Mouse (Mus musculus) ES-Bruce4 (cell line): ENCODE data around the gene Vmn1r135. TPM values are rescaled to one million over a fixed set of nuclear protein-coding genes. Genes with fewer than 3 reads are reported as not detected.
"Not testable (repeated sequence)": the region's sequence is repeated elsewhere in the genome, so short reads cannot be mapped to it uniquely, and the experiment has no call there.

Experiments used
- H3K27ac ChIP-seq: 2 replicates; pipeline ENCODE4 v1.5.1; 2012; ENCODE audit warnings: low read length, inconsistent platforms; ENCODE audit not compliant: insufficient read depth
- H3K27me3 ChIP-seq: 2 replicates; pipeline ENCODE4 v1.6.1; 2012; ENCODE audit warnings: mild to moderate bottlenecking, low read length, inconsistent platforms; ENCODE audit not compliant: control insufficient read depth, poor library complexity, insufficient read depth, severe bottlenecking
- H3K36me3 ChIP-seq: 2 replicates; pipeline ENCODE4 v1.6.1; 2012; ENCODE audit warnings: inconsistent platforms, mild to moderate bottlenecking, low read length, moderate library complexity; ENCODE audit not compliant: control insufficient read depth, poor library complexity, insufficient read depth, severe bottlenecking
- H3K4me1 ChIP-seq: one replicate; pipeline ENCODE4 v1.8.1; 2011; ENCODE audit warnings: low read length; ENCODE audit not compliant: control insufficient read depth, insufficient read depth
- H3K4me3 ChIP-seq: 2 replicates; pipeline ENCODE4 v1.5.1; 2011; ENCODE audit warnings: low read depth, mild to moderate bottlenecking, low read length
- H3K9ac ChIP-seq: 2 replicates; pipeline ENCODE4 v1.6.1; 2012; ENCODE audit warnings: low read depth, mild to moderate bottlenecking, inconsistent platforms; ENCODE audit not compliant: poor library complexity, severe bottlenecking
- H3K9me3 ChIP-seq: replicated peaks from 2 replicates; pipeline ENCODE4 v1.6.1; 2012; ENCODE audit warnings: mild to moderate bottlenecking, low read length, inconsistent platforms; ENCODE audit not compliant: control insufficient read depth, poor library complexity, insufficient read depth, severe bottlenecking
- polyA plus RNA-seq: library from polyadenylated mRNA; stranded (reverse); fragments of >200 nt; gene quantifications from 2 replicates; pipeline ENCODE4 v1.2.4, GENCODE M21; 2011; ENCODE audit warnings: low read depth; ENCODE audit not compliant: missing spikeins, insufficient read depth, insufficient read length

The Vmn1r135 gene
- not detected in 2 replicates for polyA plus RNA-seq

GRCm38 (mm10) chr7:21832051-21832450, at the start of gene Vmn1r135:
Gene Vmn1r135 (plus strand): TSS chr7:21832351.
- H3K9ac ChIP-seq, H3K4me3 ChIP-seq, H3K27me3 ChIP-seq, H3K36me3 ChIP-seq, H3K9me3 ChIP-seq, H3K27ac ChIP-seq, H3K4me1 ChIP-seq: not testable (repeated sequence)

GRCm38 (mm10) chr7:21796628-21797027, 35.5 kb upstream of the Vmn1r135 start, which contains the start of gene Gm4177:
Gene Gm4177 (minus strand): TSS chr7:21796728.
- H3K9ac ChIP-seq, H3K27me3 ChIP-seq, H3K4me1 ChIP-seq, H3K36me3 ChIP-seq, H3K4me3 ChIP-seq, H3K27ac ChIP-seq, H3K9me3 ChIP-seq: not testable (repeated sequence)

GRCm38 (mm10) chr7:21844167-21844566, 12.0 kb downstream of the Vmn1r135 start, which contains the start of gene Gm5725:
Gene Gm5725 (minus strand): TSS chr7:21844267.
- H3K27me3 ChIP-seq, H3K36me3 ChIP-seq, H3K9me3 ChIP-seq, H3K4me3 ChIP-seq, H3K9ac ChIP-seq, H3K4me1 ChIP-seq, H3K27ac ChIP-seq: not testable (repeated sequence)

Other genes with a start within 250 kb of the Vmn1r135 start
- not detected in 2 replicates for gene Vmn1r132, start 218.3 kb upstream of the Vmn1r135 start, polyA plus RNA-seq
- not detected in 2 replicates for gene Gm4175, start 70.9 kb upstream of the Vmn1r135 start, polyA plus RNA-seq
- not detected in 2 replicates for gene Gm4177, start 35.6 kb upstream of the Vmn1r135 start, polyA plus RNA-seq
- not detected in 2 replicates for gene Gm5725, start 11.9 kb downstream of the Vmn1r135 start, polyA plus RNA-seq
- gene Gm5891, start 88.9 kb downstream of the Vmn1r135 start, polyA plus RNA-seq = not detected in 2 replicates
- gene Vmn1r137, start 162.2 kb downstream of the Vmn1r135 start, polyA plus RNA-seq = not detected in 2 replicates
- gene Vmn1r138, start 196.5 kb downstream of the Vmn1r135 start, polyA plus RNA-seq = not detected in 2 replicates
- not detected in 2 replicates for gene Gm6176, start 224.0 kb downstream of the Vmn1r135 start, polyA plus RNA-seq
- not detected in 2 replicates for gene Vmn1r139, start 236.7 kb downstream of the Vmn1r135 start, polyA plus RNA-seq